Mouse (Mus musculus) layer of hippocampus, adult 2 months (tissue): Measurements from ENCODE around the gene Mcu. TPM values are rescaled to one million over a fixed set of nuclear protein-coding genes. Genes with fewer than 3 reads are reported as not detected.

Experiments used
- DNase-seq, 2 experiments: peaks; one replicate each; pipeline ENCODE4 v3.0.0; 2022; ENCODE audit warnings: low spot score in 2 of 2
- H3K27ac ChIP-seq: fragments of 200-600 bp; 2 replicates; pipeline ENCODE4 v1.8.1; 2022
- H3K4me3 ChIP-seq: fragments of 200-600 bp; 2 replicates; pipeline ENCODE4 v1.8.1; 2022; ENCODE audit warnings: mild to moderate bottlenecking
- CTCF ChIP-seq: fragments of 200-600 bp; conservative IDR thresholded peaks from 2 replicates; pipeline ENCODE4 v1.8.1; 2022; ENCODE audit warnings: antibody characterized with exemption, mild to moderate bottlenecking, moderate library complexity
- total RNA-seq, 2 experiments: library from RNA; stranded (reverse); gene quantifications; 2 replicates each; pipeline ENCODE4 v1.2.3; 2021

Gene Mcu
- total RNA-seq, 2 experiments from 2014 or later, result 53.8 to 54.8 TPM

DNA sequence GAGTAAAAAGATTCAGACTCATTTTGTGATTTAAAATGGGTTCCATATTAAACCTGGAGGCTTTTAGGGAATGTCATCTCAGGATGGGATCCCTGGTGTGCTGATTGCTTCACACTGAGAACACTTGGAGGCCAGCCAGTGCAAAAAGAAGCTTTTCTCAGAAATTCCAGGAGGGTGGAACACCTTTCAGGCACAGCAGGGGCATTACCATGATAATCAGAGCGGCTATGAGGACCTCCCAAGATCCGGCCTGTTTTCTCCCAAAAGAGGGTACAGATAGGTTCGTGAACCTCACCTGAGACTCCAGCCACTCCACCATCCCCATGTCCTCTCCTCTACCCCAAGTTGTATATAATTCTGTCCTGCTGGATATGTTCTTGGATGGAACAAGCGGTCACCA lies 57.9 kb downstream of the Mcu start:
- DNase-seq, result no peak
- no peak overlapping the region for H3K4me3 ChIP-seq
- no peak overlapping the region for H3K27ac ChIP-seq
- no peak for TF ChIP-seq CTCF

DNA sequence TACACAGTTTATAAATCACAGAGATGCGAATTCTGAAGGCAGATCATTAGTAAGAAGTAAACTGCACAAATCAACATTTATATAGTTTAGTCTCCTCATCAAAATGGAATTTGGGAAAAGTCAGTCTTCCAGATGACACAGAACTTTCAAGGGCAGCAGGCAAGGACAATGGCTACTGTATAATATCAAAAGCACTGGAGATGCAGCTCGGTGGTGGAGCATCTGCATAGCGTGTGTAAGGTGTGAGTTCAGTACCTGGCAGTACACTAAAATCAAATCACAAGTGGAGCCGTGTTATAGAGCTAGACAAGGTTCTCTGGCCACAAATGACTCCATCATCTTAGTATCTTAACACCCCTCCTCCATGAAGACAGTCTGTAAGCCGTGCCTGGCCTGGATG lies 58.3 kb downstream of the Mcu start:
- no peak for TF ChIP-seq CTCF
- H3K27ac ChIP-seq, result no peak overlapping the region
- H3K4me3 ChIP-seq, result no peak overlapping the region
- no peak for DNase-seq

DNA sequence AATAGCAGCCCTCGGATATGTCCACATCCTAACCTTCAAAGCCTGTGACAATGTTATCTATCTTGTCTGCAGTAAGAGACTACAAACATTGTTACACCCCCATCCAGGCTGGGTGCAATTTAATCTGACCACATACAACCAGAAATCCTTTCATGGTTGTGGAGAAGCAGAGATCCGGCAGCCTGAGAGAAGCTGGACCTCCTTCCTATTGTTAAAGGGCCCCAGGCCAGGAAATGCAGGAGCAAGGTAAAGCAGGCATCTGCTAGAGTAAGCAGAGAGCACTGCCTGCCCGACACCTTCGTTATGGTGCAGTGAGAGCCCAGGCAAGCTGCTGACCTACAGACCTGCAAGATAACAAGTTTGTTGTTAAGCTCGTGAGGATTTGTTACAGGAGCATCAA lies 60.0 kb downstream of the Mcu start:
- Histone ChIP-seq H3K27ac (no peak overlapping the region), H3K4me3 (no peak overlapping the region)
- no peak for DNase-seq
- no peak for TF ChIP-seq CTCF

DNA sequence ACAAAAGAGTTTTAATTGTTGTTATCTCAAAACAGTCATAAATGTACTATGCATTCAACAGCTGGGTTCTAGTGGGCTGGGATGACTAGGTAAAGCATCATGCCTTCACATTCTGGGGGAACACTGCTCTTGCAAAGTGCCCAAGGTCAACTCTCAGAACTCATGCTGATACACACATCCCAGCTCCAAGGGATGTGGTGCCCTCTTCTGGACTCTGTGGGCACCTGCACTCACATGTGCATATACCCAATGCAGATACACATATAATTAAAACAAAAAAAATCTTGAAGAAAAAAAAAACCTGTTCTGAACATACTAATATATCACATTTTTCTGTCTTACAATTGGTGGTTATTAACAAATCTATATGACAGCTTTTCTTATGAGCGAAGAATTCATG lies 62.2 kb downstream of the Mcu start:
- peak; percentile 53 for TF ChIP-seq CTCF
- H3K27ac ChIP-seq, result no peak overlapping the region
- H3K4me3 ChIP-seq, result no peak overlapping the region
- no peak for DNase-seq

DNA sequence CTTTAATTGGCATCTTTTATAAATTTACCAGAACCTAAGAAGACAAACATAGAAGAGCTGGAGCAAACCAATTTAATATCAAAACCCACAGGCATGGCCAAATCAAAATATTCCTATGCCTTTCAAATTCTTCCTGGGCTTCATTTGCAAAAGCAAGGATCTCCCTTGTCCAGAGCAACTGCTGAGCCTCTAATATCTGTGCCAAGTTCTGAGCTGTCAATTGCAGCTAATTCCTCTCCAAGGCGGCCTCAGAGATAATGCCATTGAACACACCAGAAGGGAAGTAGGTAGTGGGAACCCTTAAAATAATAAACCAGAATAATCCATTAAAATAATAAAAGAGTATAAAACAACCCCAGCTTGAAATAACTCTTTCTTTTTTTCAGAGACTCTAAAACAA lies 64.0 kb downstream of the Mcu start:
- H3K27ac ChIP-seq, result peak overlapping the region; percentile 34; the same call in 1 of the 2 replicates
- no peak for DNase-seq
- TF ChIP-seq CTCF, result no peak
- H3K4me3 ChIP-seq, result no peak overlapping the region

DNA sequence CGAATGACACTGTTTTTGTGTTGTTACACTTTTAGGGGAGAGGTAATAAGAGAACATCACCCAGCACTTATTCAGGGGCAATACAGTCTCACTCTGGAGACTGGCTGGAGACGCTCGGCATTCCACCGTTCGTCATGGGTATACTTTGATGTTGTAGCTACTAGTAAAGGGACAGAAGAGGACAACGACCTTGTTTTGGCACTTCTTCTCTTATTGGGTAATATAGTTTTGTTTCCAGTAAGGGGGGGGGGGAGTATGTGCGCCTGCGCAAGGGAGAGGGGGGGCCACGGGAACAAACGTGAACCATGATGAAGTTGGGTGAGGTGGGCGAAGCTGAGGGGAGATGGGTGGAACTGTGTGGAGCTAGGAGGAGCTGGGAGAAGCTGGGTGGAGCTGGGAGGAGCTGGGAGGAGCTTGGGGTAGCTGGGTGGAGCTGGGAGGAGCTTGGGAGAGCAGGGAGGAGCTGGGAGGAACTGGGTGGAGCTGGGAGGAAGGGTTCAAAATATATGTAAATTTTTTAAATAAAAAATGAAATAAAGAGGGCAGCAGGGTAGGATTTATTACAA lies 67.6 kb downstream of the Mcu start:
- no peak for TF ChIP-seq CTCF
- Histone ChIP-seq H3K4me3 (no peak overlapping the region), H3K27ac (no peak overlapping the region)
- DNase-seq, result no peak

DNA sequence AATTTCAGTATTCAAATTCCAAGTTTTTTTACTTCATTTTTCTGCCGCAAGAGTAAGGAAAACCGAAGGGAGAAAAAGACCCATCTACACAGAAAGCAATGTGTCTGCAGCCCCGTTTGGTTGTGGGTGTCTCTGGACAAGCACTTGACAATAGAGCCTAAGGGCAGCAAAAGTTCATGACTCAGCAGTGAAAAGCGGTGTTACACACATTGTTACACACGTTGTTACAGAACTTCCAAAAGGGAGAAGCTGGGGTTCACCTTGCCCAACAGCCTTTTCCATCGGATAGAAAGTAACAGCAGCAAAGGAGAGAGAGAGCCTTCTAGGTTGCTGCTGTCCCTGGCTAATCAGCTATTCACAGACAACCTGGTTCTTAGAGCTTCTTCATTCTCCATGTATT lies 68.3 kb downstream of the Mcu start:
- no peak for DNase-seq
- no peak for TF ChIP-seq CTCF

DNA sequence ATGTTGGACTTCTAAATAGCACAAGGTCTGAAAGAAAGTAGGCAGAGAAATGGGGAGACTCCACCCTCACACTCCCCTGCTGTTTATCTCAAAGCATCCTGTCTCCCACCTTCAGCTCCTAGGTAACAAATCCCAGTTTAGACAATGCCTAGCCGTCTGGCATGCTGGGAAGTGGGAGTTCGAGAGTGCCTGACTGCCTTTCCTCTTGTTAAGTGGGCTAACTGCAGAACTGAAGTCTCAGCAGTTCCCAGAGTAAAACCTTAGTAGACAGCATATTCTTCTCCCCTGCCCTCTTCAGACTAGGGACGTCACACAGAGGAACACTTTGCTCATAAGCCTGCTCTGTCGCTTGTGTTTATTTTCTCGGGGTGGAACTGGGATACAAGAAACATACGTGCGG lies 69.1 kb downstream of the Mcu start:
- Histone ChIP-seq H3K4me3 (peak overlapping the region; percentile 11; the same call in 1 of the 2 replicates), H3K27ac (peak overlapping the region; percentile 58; the same call in 1 of the 2 replicates)
- DNase-seq, result no peak
- TF ChIP-seq CTCF, result no peak

More for the DNA sequence above, 68.3 kb downstream of the Mcu start:
- Histone ChIP-seq H3K4me3 (no peak overlapping the region), H3K27ac (peak overlapping the region; percentile 58; the same call in 1 of the 2 replicates)

DNA sequence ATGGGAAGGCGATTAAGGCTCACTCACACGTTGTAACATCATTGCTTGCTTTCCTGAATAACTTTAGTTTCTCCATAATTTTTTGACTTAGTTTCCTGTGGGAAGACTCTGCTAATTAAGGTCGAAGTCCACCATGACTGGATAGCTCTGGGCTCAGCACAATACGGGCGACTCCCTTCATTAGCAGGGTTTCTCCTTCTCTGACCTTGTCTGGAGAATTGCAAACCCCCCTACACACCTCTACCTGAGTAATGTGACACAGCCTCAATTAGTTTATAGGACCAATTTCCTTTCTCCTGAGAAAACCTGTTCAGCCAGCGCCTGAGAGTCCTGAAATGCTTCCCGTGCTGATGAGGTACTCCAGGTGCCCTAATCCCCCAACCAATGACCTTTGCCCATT lies 71.3 kb downstream of the Mcu start:
- H3K4me3 ChIP-seq, result no peak overlapping the region
- no peak for TF ChIP-seq CTCF
- H3K27ac ChIP-seq, result no peak overlapping the region
- no peak for DNase-seq

DNA sequence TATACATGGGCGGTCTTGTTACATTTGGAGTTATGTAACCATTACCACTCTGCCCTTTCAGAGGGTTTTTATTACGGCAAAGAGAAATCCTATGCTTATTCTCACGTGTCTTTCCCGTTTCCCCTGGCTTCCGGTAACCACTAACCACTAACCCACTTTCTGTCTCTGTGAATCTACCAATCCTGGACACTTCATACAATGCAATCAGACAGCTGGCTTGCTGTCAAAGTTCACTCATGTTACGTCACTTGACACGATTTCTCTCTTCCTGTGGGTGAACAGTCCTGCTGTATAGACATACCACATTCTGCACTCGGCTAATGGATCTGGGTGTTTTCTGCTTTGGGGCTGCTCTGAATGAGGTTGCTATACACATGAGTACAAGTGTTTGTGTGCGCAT lies 73.1 kb downstream of the Mcu start:
- H3K27ac ChIP-seq, result no peak overlapping the region
- no peak overlapping the region for H3K4me3 ChIP-seq
- no peak for DNase-seq
- TF ChIP-seq CTCF, result no peak

DNA sequence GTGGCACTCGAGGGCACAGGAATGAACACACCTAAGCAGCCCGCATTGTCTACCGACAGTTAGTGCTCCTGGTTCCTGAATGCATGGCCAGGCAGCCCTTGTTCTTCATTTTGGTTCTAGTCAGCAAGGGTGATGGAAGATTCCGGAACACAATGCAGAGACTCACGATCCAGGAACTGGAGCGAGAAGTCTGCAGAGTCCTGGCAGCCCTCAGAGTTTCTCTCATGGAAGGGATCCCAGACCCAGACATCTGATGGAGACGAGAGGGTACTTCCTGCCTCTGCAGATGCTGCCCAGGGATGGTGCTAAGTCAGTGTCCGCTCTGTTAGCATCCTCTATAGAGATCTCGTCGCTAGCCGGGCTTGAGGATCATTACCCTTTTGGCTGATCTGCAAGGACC lies 75.0 kb downstream of the Mcu start:
- DNase-seq, result no peak
- no peak for TF ChIP-seq CTCF
- Histone ChIP-seq H3K27ac (no peak overlapping the region), H3K4me3 (no peak overlapping the region)

DNA sequence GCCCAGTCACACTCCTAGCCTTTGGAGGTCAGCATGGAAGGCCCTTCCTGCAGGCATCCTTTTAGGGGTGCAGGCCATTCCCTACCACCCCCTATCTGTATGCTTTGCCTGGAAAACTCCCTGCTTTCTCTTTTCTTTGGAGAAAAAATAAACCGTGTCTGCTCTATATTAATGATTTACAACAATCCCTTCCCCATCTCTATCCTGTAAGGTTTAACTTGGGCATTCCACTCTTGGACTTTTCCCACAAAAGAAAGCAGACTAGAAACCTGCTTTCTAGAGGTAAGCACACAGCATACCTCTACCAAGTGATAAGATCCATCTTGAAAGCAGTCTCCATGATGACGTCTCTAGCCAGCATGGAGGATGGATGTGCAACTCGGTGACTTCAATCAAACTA lies 75.9 kb downstream of the Mcu start:
- no peak for TF ChIP-seq CTCF

DNA sequence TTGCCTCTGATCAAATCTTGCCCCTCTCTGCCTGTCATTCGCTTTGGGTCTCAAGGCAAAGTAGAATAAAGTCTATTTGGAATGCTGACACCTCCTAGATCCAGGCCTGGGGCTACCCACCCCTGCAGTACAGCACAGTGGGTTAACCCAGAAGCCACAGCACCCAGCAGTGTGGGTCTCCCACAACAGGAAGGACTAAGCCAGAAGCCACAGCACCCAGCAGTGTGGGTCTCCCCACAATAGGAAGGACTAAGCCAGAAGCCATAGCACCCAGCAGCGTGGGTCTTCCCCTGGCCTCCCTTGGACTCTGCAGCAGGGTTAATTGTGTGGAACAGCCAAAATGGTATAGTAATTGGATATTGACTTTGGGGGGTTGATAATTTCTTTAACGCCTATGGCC lies 76.4 kb downstream of the Mcu start:
- no peak for TF ChIP-seq CTCF
- H3K27ac ChIP-seq, result peak overlapping the region; percentile 80; the same call in 1 of the 2 replicates
- DNase-seq, result no peak
- no peak overlapping the region for H3K4me3 ChIP-seq

More for the DNA sequence above, 75.9 kb downstream of the Mcu start:
- no peak for DNase-seq
- H3K27ac ChIP-seq, result no peak overlapping the region
- H3K4me3 ChIP-seq, result no peak overlapping the region

DNA sequence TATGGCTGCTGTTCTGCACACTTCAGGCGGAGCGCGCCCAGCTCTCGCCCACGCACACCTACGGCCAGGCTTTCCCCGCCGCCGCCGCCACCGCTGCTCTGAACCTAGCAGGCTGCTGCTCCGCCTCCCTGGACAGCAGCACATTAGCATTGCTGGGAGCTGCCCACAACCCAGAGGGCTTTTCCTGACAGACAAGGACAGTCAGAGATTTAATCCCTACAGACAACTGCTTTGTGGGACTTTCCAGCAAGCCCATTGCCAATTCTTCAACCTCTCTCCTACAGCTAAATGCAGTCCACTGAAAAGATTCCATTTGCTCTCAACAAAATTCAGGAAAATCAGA lies 77.0 kb downstream of the Mcu start:
- peak; percentile 28 to 46 for DNase-seq
- Histone ChIP-seq H3K4me3 (peak overlapping the region; percentile 50), H3K27ac (peak overlapping the region; percentile 80)
- TF ChIP-seq CTCF, result no peak
